Mouse (Mus musculus): ENCODE measurements at regions not wholly inside any gene's neighbourhood (a gene's known extent, or its start where the extent isn't known, plus 50 kb on each side); places are given as distances from the start of the nearest gene placed in this dataset.

DNA sequence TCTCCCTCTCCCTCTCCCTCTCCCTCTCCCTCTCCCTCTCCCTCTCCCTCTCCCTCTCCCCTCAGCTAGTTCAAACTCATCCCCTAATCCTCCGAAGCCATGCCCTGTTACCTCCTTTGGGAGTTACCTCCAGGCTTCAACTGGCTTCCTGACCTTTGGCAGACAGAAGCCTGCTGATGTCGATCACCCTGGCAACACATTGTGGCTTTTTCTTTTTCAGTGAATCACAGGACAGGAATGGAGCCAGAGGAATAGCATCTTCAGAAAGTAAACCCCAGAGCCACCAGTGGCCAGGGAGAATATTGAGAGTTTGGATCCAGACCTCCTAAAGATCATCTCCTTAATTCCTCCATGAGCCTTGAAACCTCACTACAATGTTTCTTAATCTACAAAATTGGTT, 59.5 kb upstream of the Btg1 start:
- TF ChIP-seq POLR2A (IDR thresholded peaks at IDR 0.05; ENCODE audit: extremely low read depth, insufficient read depth, low read length) (no peak), CTCF (IDR thresholded peaks at IDR 0.05; ENCODE audit: extremely low read depth, insufficient read depth, low read length) (no peak)
